Mouse (Mus musculus): ENCODE measurements around the gene Fzr1.
A peak's percentile ranks its signal among the peaks of the same experiment; 100 is the strongest.

GRCm38 (mm10) chr10:81362336-81362949, 15.9 kb downstream of the Fzr1 start:
- TF ChIP-seq GATA1 (IDR thresholded peaks at IDR 0.05; ENCODE audit: low read length) (peak; percentile 71), TAL1 (IDR thresholded peaks at IDR 0.05; ENCODE audit: low read length) (peak; percentile 73)
